Mouse (Mus musculus): ENCODE data around the gene Dffb. TPM values are rescaled to one million over a fixed set of nuclear protein-coding genes. Genes with fewer than 3 reads are reported as not detected.

The Dffb gene
- total RNA-seq (2021): 10 to 100 TPM; 12.0 to 14.6 TPM
- long read RNA-seq, partial matches to known transcripts: 1 of 5 reads
- long read RNA-seq, other reads (novel, unspliced or antisense): 1 of 5 reads

DNA sequence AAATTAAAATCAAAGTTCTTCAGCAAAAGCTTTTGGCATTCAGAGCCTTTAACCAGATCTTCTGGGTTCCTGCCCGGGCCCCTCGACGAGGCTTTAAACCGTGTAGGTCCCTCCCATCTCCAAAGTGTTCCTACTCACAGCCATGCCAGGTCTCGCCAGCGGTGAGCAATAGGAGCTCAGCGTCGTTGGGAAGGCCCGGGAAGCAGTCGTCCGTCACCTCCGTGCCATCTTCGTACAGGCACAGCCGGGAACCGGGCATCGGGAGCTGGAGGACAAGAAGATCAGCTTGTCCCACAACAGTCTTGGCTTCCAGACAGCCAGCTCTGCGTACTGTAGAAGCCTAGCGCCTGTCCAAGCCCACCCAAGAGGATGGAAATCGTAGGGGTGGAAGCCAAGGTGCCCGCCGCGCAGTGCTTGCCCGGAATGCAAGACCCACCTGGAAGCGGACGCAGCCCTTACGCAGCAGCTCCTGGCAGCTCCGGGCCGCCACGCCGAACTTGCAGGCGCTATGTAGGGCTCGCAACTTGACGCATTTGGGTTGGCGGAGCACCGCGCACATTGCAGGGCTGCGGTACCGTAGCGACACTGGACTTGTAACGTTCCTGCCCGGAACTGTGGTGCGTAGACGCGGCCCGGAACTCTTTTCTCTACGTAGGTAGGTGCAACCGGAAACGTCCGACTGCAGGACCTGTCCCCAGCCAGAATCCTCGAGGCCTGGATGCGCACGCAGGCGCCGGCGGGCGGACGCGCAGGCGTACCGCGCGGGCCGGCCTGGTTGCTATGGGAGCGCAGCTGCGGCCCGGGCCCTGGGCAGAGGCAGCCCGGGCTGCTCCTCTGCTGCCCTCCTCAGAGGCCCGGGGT is at the start of gene Dffb, which contains the start of gene Cep104:
TSS of gene Dffb (minus strand) at position 696 of the 861 bp plus-strand sequence.
TSS of gene Cep104 (plus strand) at position 764 of the 861 bp plus-strand sequence.
- peak; percentile 95 to 97 for DNase-seq (ENCODE audit: low spot score in 2 of 2)

DNA sequence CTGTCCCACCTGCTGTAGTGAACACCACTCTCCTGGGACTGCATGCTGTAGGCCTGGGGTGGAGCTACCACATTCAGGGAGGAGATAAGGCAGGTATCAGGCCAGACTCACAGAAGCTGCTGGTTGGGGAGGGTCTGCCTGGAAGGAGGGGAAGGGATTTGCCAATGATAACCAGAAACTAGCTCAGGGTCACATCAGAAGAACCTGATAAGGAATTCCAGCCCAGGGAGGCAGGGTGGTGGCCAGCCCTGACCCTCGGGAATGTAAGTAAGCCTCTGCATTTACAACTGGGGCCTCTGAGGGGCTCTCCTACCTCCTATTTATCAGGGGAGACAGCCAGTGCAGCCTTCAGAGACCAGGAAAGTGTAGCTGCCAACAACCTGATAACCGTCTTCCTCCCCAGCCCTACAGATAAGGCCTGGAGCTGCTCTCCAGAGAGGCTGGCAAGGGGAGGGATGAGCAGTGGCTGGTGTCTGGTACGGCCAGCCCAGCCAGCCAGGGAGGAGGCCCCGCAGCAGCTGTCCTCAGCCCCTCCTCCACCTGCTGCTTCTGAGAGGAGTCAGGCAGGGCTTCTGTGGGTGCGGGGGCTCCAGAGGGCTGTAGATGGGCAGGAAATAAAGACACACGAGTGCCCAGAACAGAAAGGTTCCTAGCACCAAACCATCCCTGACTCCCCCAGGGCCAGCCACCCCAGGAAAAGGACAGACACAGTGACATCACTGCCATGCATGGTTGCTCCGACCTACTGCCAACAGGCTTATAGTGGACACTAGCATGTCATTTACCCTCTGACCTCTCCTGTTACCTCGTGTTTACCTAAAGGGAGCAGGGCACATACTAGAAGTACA is 49.1 kb upstream of the Dffb start:
- peak in 1 of 2 experiments; percentile 30 for DNase-seq (ENCODE audit: low spot score in 2 of 2)

DNA sequence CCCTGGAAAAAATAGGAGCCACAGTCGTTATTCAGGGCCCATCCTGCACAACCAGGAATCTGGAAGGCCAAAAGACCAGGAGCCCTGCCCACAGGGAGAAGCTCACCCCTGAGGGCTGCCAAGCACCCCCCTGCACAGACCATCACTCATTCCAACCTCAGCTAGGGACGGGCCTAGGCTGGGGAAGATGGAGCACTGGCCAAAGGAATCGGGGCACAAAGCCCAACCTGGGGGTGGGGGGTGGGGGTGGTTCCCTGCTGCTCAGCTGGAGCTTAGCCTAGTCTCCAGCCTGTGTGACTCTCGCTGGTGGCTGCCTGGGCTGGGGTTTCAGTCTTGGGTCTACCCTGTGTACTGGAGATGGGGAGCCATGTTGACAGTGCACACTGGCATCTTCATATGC is 47.9 kb upstream of the Dffb start:
- peak in 1 of 2 experiments; percentile 32 for DNase-seq (ENCODE audit: low spot score in 2 of 2)

DNA sequence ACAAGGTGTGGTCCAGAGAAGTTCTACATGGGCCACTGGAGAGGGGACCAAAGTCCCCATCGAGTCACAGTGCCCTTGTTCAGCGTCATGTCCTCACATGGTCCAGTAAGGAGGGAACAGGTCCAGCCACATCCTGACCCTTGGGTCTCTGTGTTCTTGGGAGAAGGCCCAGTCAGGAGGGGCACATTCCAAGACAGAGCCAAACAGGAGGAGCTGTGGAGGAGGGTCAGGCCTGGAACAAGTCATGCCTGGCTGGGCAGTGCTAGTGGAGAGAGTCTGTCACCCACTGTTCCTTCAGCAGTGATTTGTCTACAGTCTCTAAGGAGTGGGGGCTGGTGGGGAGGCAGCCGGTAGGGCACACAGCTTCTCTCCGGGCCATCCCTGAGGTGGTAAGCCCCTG is 47.5 kb upstream of the Dffb start:
- DNase-seq (ENCODE audit: low spot score in 2 of 2): no peak

DNA sequence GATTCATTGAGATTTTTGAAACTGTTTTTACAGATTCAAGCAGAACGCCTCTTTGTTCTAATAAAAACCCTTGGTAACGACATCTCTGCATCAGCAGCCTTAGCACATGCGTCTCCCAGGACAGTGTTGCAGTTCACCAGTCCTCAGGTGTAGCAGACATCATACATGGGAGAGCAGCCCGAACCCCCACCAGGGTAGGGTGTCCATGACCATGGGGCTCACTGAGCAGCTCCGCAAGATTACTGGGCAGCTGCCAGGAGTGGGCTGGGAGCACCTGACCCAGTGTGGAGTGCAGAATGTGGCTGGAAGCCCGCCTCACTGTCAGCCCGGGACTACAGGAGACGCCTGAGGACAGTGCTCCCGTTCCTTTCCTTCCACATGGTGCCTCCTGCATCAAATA is 46.5 kb upstream of the Dffb start:
- DNase-seq (ENCODE audit: low spot score in 2 of 2): peak in 1 of 2 experiments; percentile 19

DNA sequence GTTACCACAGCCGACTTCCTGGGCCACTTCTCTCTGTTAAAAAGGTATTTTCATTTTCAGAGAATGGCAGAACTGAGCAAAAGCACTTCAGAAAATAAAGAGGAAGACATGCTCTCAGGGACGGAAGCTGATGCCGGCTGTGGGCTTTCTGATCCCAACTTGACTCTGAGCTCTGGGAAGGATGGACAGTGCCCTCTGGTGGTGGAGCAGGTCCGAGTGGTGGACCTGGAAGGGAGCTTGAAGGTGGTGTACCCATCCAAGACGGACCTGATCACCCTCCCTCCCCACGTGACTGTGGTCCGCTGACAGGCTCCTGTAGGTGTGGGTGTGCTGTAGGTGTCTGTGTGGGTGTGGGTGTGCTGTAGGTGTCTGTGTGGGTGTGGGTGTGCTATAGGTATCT is 44.6 kb upstream of the Dffb start:
- DNase-seq (ENCODE audit: low spot score in 2 of 2): peak in 1 of 2 experiments; percentile 51

DNA sequence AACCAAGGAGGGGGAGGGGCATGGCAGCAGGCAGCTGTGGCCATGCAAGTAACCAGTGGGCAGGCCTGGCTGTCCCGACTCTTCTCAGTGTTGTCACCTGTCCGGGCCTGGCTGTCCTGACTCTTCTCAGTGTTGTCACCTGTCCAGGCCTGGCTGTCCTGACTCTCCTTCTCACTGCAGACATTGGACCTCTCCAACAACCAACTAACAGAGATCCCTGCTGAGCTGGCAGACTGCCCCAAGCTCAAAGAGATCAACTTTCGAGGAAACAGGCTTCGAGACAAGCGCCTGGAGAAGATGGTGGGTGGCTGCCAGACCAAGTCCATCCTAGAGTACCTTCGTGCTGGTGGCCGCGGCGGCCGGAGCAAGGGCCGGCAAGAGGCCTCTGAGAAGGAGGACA is 40.5 kb upstream of the Dffb start:
- no peak for DNase-seq (ENCODE audit: low spot score in 2 of 2)

DNA sequence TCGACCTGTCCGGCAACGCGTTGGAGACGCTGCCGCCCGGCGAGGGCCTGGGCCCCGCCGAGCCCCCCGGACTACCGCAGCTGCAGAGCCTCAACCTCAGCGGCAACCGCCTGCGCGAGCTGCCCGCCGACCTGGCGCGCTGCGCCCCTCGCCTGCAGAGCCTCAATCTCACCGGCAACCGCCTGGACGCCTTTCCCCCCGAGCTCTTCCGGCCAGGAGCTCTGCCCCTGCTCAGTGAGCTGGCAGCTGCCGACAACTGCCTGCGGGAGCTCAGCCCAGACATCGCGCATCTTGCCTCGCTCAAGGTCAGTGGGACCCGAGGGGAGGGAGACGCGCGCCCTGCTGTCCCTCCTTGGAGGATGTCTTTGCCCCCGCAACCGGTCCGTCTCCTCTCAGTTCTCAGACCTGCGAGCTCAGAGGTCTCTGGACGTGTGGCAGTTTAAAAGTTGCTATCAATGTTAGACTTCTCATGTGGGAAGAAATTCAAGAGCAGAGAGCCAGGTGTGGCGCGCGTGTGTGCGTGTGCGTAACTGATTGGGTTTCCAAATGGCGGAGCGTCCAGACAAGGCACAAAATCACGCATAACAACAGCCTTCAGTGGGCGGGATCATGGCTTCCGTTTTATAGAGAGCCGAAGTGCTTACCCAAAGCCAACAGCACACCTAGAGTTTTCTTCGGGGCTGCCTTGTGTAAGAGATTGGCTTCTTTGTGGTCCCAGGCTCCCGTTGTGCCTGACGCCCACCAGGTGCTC is 37.4 kb upstream of the Dffb start:
- DNase-seq (ENCODE audit: low spot score in 2 of 2): peak; percentile 23 to 36

DNA sequence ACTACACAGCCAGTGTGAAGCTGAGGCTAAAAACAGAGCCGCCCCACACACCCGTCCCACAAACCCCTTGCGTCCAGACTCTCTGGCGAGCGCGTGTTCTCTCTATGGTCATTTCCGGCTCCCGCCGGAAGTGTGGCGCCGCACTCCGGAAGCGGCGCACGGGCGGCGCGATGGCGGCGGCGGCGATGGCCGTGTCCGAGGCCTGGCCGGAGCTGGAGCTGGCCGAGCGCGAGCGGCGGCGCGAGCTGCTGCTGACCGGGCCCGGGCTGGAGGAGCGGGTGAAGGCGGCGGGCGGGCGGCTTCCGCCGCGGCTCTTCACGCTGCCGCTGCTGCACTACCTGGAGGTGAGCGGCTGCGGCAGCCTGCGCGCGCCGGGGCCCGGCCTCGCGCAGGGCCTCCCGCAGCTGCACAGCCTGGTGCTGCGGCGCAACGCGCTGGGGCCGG is 36.7 kb upstream of the Dffb start, which contains the start of gene Lrrc47:
TSS of gene Lrrc47 (plus strand) at position 86 of the 444 bp plus-strand sequence.
- DNase-seq (ENCODE audit: low spot score in 2 of 2): peak; percentile 81 to 83

DNA sequence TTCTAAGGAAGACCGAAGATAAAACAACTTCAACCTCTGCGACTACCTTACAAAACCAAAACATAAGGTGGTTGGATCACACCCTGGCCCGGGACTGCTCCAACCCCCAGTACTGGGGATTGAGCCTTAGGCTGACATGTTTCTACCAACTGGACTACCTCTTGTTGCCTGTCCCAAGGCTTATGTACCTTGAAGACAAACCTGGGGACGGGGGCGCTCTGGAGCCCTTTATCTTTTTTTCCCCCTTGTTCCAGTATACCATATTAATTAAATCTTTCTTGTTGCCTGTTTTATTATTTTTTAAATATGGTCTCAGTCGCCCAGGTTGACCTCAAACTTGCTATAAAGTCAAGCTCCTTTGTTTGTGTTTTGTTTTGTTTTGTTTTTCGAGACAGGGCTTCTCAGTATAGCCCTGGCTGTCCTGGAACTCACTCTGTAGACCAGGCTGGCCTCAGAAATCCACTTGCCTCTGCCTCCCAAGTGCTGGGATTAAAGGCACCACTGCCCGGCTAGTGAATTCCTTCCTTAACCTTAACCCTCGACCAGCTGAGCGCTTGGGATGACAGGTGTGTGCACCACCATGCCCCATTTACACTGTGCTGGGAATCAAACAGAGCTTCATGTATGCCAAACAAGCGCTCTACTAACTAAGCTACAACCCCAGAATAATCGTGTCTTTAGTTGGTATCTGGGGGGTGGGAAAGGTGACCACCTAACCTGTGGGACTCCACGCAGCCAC is 36.1 kb upstream of the Dffb start:
- no peak for DNase-seq (ENCODE audit: low spot score in 2 of 2)

DNA sequence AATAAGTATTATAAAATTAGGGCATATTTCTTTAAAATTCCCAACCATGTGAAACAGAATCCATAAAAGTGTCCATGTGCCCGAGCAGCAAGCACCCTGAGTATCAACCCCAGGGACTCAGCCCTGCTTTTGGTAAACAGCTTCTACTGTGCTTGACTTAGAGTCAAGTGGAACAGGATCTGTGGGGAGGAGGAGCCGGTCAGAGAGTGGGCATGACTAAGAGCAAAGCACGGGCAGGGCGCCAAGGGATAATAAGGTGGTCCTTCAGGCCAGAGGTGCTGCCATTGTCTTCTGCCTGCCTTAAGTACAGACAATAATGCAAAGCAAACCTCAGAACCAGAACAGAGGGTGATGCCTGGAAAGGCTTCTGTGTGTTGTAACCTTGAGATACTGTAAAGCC is 32.8 kb upstream of the Dffb start:
- DNase-seq (ENCODE audit: low spot score in 2 of 2): no peak

DNA sequence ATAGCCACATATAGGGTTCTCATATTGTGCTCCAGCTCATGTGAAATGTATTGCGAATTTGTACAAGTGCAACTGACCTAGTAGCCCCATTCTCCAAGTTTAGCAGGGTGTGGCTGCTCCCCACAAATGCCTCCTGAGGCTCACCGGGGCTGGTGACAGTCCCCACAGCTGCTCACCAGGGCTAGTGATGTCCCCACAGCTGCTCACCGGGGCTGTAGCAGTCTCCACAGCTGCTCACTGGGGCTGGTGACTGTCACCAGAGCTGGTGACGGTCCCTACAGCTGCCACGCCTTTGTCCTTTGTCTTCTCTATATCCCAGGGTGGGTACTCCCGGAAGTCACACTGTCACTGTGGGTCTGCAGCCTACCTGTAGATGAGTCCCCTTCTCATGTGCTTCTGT is 31.3 kb upstream of the Dffb start:
- no peak for DNase-seq (ENCODE audit: low spot score in 2 of 2)

DNA sequence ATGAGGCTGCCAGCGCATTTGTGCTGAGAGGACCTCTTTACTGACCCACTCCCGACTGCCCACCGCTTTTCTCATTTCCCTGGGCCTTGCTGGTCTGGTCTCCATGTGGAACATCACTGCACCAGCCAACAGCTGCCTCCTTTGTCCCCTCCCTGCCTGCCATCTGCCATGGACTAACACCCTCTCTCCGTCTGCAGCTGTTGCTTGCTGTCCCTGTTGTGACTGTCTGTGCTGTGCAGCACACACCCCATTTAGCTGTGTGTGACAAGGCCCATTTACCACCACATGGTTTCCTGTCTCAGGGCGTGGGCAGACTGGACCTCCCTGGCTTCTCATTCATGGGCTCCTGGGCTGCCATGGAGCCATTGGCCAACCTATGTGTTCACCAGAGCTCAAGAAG is 30.6 kb upstream of the Dffb start:
- DNase-seq (ENCODE audit: low spot score in 2 of 2): no peak

DNA sequence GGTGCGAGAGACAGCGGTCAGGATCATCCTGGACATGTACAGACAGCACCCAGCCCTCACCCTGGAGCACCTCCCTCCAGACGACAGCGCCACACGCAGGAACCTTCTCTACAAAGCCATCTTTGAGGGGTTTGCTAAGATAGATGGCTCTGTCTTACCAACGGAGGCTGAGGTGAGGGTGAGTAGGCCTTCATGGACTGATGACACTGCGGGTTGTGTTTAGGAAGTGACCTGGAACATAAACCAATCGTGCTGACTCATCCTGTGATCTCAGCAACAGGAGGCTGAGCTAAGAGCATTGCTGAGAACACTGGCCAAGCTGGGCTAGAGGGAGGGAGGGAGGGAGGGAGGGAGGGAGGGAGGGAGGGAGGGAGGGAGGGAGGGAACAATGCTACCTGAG is 18.6 kb upstream of the Dffb start:
- DNase-seq (ENCODE audit: low spot score in 2 of 2): no peak

DNA sequence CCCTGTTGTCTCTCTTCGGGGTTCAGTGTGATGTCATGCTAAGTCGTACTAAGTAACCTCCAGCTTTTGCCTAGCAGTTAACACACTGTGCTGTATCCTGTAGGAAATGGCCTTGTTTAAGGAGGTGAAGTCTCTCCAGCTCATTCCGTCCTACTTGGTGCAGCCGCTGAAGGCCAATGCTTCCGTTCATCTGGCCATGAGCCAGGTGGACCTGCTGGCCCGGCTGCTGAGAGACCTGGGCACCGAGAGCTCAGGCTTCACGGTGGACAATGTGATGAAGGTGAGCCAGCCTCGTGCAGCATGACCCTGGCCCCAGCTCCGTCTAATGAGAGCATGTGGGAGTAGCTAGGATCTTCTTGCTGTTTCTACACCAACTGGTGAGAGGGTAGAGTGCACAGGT is 17.8 kb upstream of the Dffb start:
- no peak for DNase-seq (ENCODE audit: low spot score in 2 of 2)

DNA sequence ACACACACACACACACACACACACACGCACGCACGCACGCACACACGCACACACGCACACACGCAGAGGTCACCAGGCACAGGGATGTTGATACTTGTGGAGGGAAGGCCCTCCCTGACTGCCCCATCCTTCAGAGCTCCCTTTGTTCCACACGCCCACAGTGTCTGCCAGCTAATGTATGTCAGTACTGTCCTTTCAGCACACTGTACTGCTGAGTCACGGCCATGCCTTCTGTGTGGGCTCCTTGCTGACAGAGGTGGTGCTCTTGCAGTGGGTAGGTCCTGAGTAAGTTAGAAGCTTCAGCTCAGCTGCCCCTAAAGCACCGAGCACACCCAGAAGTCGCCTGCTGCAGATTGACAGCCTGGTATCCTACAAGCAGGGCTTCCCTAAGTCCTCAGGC is 5.5 kb upstream of the Dffb start:
- DNase-seq (ENCODE audit: low spot score in 2 of 2): no peak

DNA sequence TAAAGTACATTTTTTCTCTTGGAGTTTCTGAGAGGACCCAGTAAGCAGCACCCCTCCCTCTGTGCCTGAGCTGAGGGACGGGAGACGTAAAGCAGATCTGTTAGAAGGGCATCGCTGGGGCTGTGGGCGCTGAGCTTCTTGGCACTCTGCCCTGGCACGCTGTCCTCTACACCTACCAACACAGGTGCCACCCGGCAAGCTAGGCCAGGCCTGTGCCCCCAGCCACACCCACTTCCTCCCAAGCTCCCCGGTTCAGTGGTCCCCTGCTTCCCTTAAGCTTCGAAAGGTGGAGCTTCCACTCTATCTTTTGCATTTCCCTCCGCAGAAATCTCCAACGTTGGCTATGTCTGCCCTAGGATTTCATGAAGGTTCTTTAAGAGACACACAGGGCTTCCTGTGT is 4.3 kb upstream of the Dffb start:
- DNase-seq (ENCODE audit: low spot score in 2 of 2): no peak

DNA sequence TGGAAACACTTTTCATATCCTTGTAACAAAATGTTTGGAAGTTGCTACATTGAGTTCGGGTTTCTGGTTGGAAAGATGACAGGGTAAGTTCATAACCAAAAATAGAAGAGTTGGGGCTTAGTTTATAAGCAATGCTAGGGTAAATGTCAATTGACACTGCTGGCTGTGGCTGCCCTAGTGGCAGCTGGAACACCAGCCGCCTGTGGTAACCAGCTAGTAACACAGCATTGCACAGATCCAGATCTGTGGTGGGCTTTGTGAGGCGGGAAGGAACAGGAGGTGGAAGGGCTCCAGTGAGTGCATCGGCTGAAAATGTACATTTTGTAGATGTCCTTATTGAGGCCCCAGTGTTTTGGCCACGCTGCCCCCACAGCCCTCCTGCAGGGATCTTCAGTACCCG is 842 bp upstream of the Dffb start:
- DNase-seq (ENCODE audit: low spot score in 2 of 2): no peak

DNA sequence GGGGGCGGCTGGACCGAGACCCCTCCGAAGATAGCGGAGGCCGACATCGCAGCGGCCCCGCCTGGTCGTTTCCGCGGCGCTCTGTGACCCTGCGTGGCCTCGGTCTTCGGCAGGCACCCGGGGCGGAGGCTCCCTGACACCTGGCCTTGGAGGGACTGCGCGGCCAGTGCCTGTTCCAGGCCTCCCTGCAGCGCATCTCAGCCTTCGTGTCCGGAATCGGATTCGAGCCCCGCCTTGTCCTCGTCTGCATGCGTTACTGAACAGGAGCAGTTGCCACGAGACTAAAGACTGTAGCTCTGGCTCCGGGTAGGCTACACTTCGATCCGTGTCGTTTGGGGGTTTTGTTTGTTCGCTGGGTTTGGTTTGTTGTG is 351 bp upstream of the Dffb start:
- no peak for DNase-seq (ENCODE audit: low spot score in 2 of 2)

DNA sequence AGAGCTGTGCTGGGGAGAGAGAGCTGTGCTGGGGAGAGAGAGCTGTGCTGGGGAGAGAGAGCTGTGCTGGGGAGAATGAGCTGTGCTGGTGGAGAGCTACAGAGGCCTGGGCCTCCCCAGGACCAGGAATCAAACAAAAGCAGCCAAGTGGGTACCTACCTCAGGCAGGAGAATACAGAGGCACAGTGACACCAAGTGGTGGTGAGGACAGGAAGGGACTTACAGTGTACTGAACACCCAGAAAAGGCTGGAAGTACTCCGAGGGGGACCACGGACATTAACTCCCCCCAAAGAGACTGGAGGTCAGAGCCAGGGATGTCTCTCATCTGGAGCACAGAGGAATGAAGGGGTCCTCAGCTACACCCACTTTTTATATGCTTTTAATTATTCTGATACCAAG is 6.9 kb downstream of the Dffb start:
- no peak for DNase-seq (ENCODE audit: low spot score in 2 of 2)

DNA sequence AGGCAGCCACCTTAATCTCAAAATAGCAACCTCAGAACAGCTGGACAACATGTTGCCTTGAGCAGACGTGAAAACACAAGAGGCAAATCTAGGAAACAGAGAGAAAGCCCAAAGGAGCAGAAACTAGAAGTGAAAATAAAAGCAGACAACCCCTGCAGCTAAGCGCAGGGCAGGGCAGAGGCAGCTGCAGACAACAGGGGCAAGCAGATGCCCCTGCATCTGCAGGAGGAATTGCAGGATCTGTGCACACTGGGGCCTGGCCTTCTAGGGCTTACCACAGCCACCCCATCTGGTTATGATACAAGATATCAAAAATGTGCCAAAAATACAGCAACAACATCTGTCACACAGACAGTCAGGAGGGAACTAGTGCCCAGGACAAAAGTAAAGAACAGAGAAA is 7.4 kb downstream of the Dffb start:
- no peak for DNase-seq (ENCODE audit: low spot score in 2 of 2)

Measured in layer of hippocampus, postnatal 10 days (tissue).